Mouse (Mus musculus) cerebral cortex, adult 2 months (tissue): Measurements from ENCODE around the gene Pou5f1.

Experiments used
- WGBS: fragments of 180-500 bp; shearing (Covaris S2); methylation state at CpG from one replicate; pipeline ENCODE4 v1.1.7; 2018; 5-methylcytosine and 5-hydroxymethylcytosine counted together

The Pou5f1 gene

GRCm38 (mm10) chr17:35550143-35550494 is 44.3 kb downstream of the Pou5f1 start:
- 89% methylated on average over 4 of the region's 4 CpGs for WGBS

GRCm38 (mm10) chr17:35550871-35551270 is 45.1 kb downstream of the Pou5f1 start:
- WGBS, result 80% methylated on average over 8 of the region's 8 CpGs

- WGBS, result 73% methylated on average over 10 of the region's 10 CpGs
Measured at GRCm38 (mm10) chr17:35551881-35552414, 46.1 kb downstream of the Pou5f1 start, which contains the start of gene Cdsn. Gene Cdsn (plus strand): TSS chr17:35552128.

GRCm38 (mm10) chr17:35554321-35554720 is 48.5 kb downstream of the Pou5f1 start:
- WGBS, result 90% methylated on average over 5 of the region's 5 CpGs

- WGBS, result 93% methylated on average over 18 of the region's 18 CpGs
Measured at GRCm38 (mm10) chr17:35554761-35555397, 49.1 kb downstream of the Pou5f1 start.

GRCm38 (mm10) chr17:35556186-35556765 is 50.5 kb downstream of the Pou5f1 start:
- 92% methylated on average over 13 of the region's 13 CpGs for WGBS

GRCm38 (mm10) chr17:35556812-35557211 is 51.0 kb downstream of the Pou5f1 start:
- WGBS, result 28% methylated on average over 5 of the region's 5 CpGs

- 69% methylated on average over 9 of the region's 9 CpGs for WGBS
Measured at GRCm38 (mm10) chr17:35557351-35557750, 51.5 kb downstream of the Pou5f1 start.

- WGBS, result 69% methylated on average over 8 of the region's 8 CpGs
Measured at GRCm38 (mm10) chr17:35558216-35558615, 52.4 kb downstream of the Pou5f1 start.
